Mouse (Mus musculus): ENCODE data around the gene AU021092. TPM values are rescaled to one million over a fixed set of nuclear protein-coding genes. Genes with fewer than 3 reads are reported as not detected.

AU021092 gene
- polyA plus RNA-seq (2012; rRNA removed): 2.9 and 3.0 TPM in 2 replicates

GRCm38 (mm10) chr16:5222140-5222539 is at the start of gene AU021092:
Gene AU021092 (minus strand): TSS chr16:5222299.
- H3K4me3 ChIP-seq (ENCODE audit: low read depth, low read length): peak within 1 kb of the TSS; percentile 27
- no peaks in the 10 kb centered on the region for H3K4me1 ChIP-seq (ENCODE audit: control insufficient read depth, insufficient read depth, insufficient read length, low read length)
- no peaks in the 10 kb centered on the region for H3K36me3 ChIP-seq (ENCODE audit: control insufficient read depth, insufficient read depth, low read length)
- H3K27me3 ChIP-seq (ENCODE audit: control insufficient read depth, insufficient read depth, low read length): no peaks in the 10 kb centered on the region
- no peak within 1 kb of the TSS for H3K27ac ChIP-seq (ENCODE audit: insufficient read depth, low read depth, low read length)
- 40% methylated on average over 6 of the region's 6 CpGs for WGBS
- TF ChIP-seq CTCF (IDR thresholded peaks at IDR 0.05; ENCODE audit: extremely low read depth, insufficient read length, insufficient replicate concordance, low read depth, low read length) (no peak), POLR2A (IDR thresholded peaks at IDR 0.05; ENCODE audit: low read depth, low read length) (no peak)

- no peak for TF ChIP-seq CTCF (IDR thresholded peaks at IDR 0.05; ENCODE audit: extremely low read depth, insufficient read length, insufficient replicate concordance, low read depth, low read length)
- no peak for TF ChIP-seq POLR2A (IDR thresholded peaks at IDR 0.05; ENCODE audit: low read depth, low read length)
- 83% methylated on average over 4 of the region's 4 CpGs for WGBS
- no peaks in the 10 kb centered on the region for H3K27me3 ChIP-seq (ENCODE audit: control insufficient read depth, insufficient read depth, low read length)
- H3K36me3 ChIP-seq (ENCODE audit: control insufficient read depth, insufficient read depth, low read length): no peaks in the 10 kb centered on the region
- no peaks in the 10 kb centered on the region for H3K4me1 ChIP-seq (ENCODE audit: control insufficient read depth, insufficient read depth, insufficient read length, low read length)
- no peak overlapping the region for H3K4me3 ChIP-seq (ENCODE audit: low read depth, low read length)
- H3K27ac ChIP-seq (ENCODE audit: insufficient read depth, low read depth, low read length): no peak overlapping the region
These were observed 49.4 kb upstream of the AU021092 start for GRCm38 (mm10) chr16:5271411-5272035.

GRCm38 (mm10) chr16:5263926-5264325 is 41.8 kb upstream of the AU021092 start:
- WGBS: 84% methylated on average over 7 of the region's 7 CpGs
- Histone ChIP-seq H3K4me3 (ENCODE audit: low read depth, low read length) (no peak overlapping the region), H3K27ac (ENCODE audit: insufficient read depth, low read depth, low read length) (no peak overlapping the region), H3K36me3 (ENCODE audit: control insufficient read depth, insufficient read depth, low read length) (no peaks in the 10 kb centered on the region), H3K27me3 (ENCODE audit: control insufficient read depth, insufficient read depth, low read length) (no peaks in the 10 kb centered on the region), H3K4me1 (ENCODE audit: control insufficient read depth, insufficient read depth, insufficient read length, low read length) (no peaks in the 10 kb centered on the region)
- TF ChIP-seq CTCF (IDR thresholded peaks at IDR 0.05; ENCODE audit: extremely low read depth, insufficient read length, insufficient replicate concordance, low read depth, low read length): no peak
- no peak for TF ChIP-seq POLR2A (IDR thresholded peaks at IDR 0.05; ENCODE audit: low read depth, low read length)

DNA sequence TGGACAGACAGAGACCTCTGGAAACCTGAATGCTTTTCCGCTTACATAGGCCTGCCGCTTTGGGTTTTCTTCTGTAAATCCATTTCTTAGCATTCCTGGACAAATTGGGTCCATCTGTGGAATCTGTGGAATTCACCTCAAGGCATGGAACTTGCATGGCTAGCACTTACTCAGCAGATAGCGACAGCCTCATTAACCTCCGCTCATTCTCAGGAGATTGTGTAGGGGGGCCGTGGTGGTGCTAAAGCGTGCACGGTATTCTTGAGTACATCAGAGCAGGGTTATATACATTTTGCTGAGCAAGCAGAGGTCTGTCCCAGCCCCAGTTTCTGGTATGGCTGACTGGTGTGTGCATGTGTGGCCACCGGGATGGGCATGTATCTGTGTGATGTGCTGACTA is 41.1 kb upstream of the AU021092 start:
- H3K27me3 ChIP-seq (ENCODE audit: control insufficient read depth, insufficient read depth, low read length): no peaks in the 10 kb centered on the region
- no peak overlapping the region for H3K27ac ChIP-seq (ENCODE audit: insufficient read depth, low read depth, low read length)
- H3K4me3 ChIP-seq (ENCODE audit: low read depth, low read length): no peak overlapping the region
- 78% methylated on average over 8 of the region's 8 CpGs for WGBS
- H3K4me1 ChIP-seq (ENCODE audit: control insufficient read depth, insufficient read depth, insufficient read length, low read length): no peaks in the 10 kb centered on the region
- TF ChIP-seq CTCF (IDR thresholded peaks at IDR 0.05; ENCODE audit: extremely low read depth, insufficient read length, insufficient replicate concordance, low read depth, low read length) (no peak), POLR2A (IDR thresholded peaks at IDR 0.05; ENCODE audit: low read depth, low read length) (no peak)
- H3K36me3 ChIP-seq (ENCODE audit: control insufficient read depth, insufficient read depth, low read length): no peaks in the 10 kb centered on the region

GRCm38 (mm10) chr16:5255779-5256496 is 33.8 kb upstream of the AU021092 start, which contains the start of gene Eef2kmt:
Gene Eef2kmt (minus strand): TSS chr16:5255983.
- peaks cover 3% of the 10 kb centered on the region; the same call in 1 of the 2 replicates for H3K4me1 ChIP-seq (ENCODE audit: control insufficient read depth, insufficient read depth, insufficient read length, low read length)
- TF ChIP-seq POLR2A (IDR thresholded peaks at IDR 0.05; ENCODE audit: low read depth, low read length) (0 out of 2 replicates have a peak, but pooled peaks have one; percentile 10), CTCF (IDR thresholded peaks at IDR 0.05; ENCODE audit: extremely low read depth, insufficient read length, insufficient replicate concordance, low read depth, low read length) (peak; percentile 31; the same call in 1 of the 2 replicates)
- H3K4me3 ChIP-seq (ENCODE audit: low read depth, low read length): peak within 1 kb of the TSS; percentile 82
- no peaks in the 10 kb centered on the region for H3K27me3 ChIP-seq (ENCODE audit: control insufficient read depth, insufficient read depth, low read length)
- 1% methylated on average over 57 of the region's 57 CpGs for WGBS
- peaks cover 3% of the 10 kb centered on the region; the same call in 1 of the 2 replicates for H3K36me3 ChIP-seq (ENCODE audit: control insufficient read depth, insufficient read depth, low read length)
- 0 out of 2 replicates have a peak within 1 kb of the TSS, but pooled peaks have one; percentile 1 for H3K27ac ChIP-seq (ENCODE audit: insufficient read depth, low read depth, low read length)

GRCm38 (mm10) chr16:5255081-5255740 is 33.1 kb upstream of the AU021092 start:
- under 1% methylated on average over 27 of the region's 27 CpGs for WGBS
- H3K27ac ChIP-seq (ENCODE audit: insufficient read depth, low read depth, low read length): 0 out of 2 replicates have a peak overlapping the region, but pooled peaks have one; percentile 1
- peak overlapping the region; percentile 82 for H3K4me3 ChIP-seq (ENCODE audit: low read depth, low read length)
- TF ChIP-seq POLR2A (IDR thresholded peaks at IDR 0.05; ENCODE audit: low read depth, low read length): no peak
- H3K36me3 ChIP-seq (ENCODE audit: control insufficient read depth, insufficient read depth, low read length): peaks cover 5% of the 10 kb centered on the region; the same call in 1 of the 2 replicates
- H3K27me3 ChIP-seq (ENCODE audit: control insufficient read depth, insufficient read depth, low read length): no peaks in the 10 kb centered on the region
- H3K4me1 ChIP-seq (ENCODE audit: control insufficient read depth, insufficient read depth, insufficient read length, low read length): peaks cover 3% of the 10 kb centered on the region; the same call in 1 of the 2 replicates

Measured in small intestine, adult 2 months (tissue).